Mouse (Mus musculus) liver, postnatal 0 days (tissue): Measurements from ENCODE around the gene Relt.

Experiments
- CTCF ChIP-seq: sonication (generic); IDR thresholded peaks from 2 replicates; pipeline ENCODE4 v1.5.1; 2016; ENCODE audit warnings: antibody characterized with exemption, low read depth
- EP300 ChIP-seq: IDR thresholded peaks from 2 replicates; pipeline ENCODE4 v1.6.1; 2016; ENCODE audit warnings: antibody characterized with exemption, low read depth, mild to moderate bottlenecking

- TF ChIP-seq CTCF, result no peak
- TF ChIP-seq EP300, result no peak
These were observed 7.9 kb downstream of the Relt start for GRCm38 (mm10) chr7:100855300-100855699.
